Comparison of ENCODE assay signal across 8 mouse cellular contexts in genomic region chr19:26746709-26747467, GRCm38 (mm10).
DNase-seq lines count a peak whose midpoint lies in the region; ATAC-seq lines count a peak whose summit lies in the region.

No protein-coding gene starts in this region.

- peak overlapping the region; percentile 57 for H3K4me3 ChIP-seq in erythroblast, embryonic 14.5 days (replicated peaks)
- H3K4me3 ChIP-seq in forebrain, embryonic 14.5 days (ENCODE audit: low read depth, low read length), result peak overlapping the region; percentile 46
- H3K4me3 ChIP-seq in liver, embryonic 13.5 days (replicated peaks), result peak overlapping the region; percentile 58

- no peaks in the 10 kb centered on the region for H3K9me3 ChIP-seq in erythroblast, embryonic 14.5 days (ENCODE audit: control insufficient read depth, low read length)
- H3K9me3 ChIP-seq in forebrain, embryonic 14.5 days (replicated peaks; ENCODE audit: control insufficient read depth, low read length), result no peaks in the 10 kb centered on the region
- H3K9me3 ChIP-seq in liver, embryonic 13.5 days (replicated peaks), result no peaks in the 10 kb centered on the region

- ATAC-seq in erythroblast, adult 5-6 weeks (replicated peaks; ENCODE audit: low FRiP score, poor library complexity, severe bottlenecking), result no peak
- ATAC-seq in forebrain, embryonic 14.5 days, result peak; percentile 8; the same call in 1 of the 2 replicates
- ATAC-seq in liver, embryonic 13.5 days (ENCODE audit: low read depth), result no peak

- no peaks in the 10 kb centered on the region for H3K27me3 ChIP-seq in erythroblast, embryonic 14.5 days (ENCODE audit: control insufficient read depth)
- no peaks in the 10 kb centered on the region for H3K27me3 ChIP-seq in forebrain, embryonic 14.5 days (replicated peaks; ENCODE audit: control insufficient read depth, insufficient read depth, low read length)
- H3K27me3 ChIP-seq in liver, embryonic 13.5 days, result no peaks in the 10 kb centered on the region

- peaks cover 2% of the 10 kb centered on the region for H3K4me1 ChIP-seq in erythroblast, embryonic 14.5 days (ENCODE audit: control insufficient read depth)
- H3K4me1 ChIP-seq in forebrain, embryonic 14.5 days (ENCODE audit: control insufficient read depth, insufficient read depth, low read length), result peaks cover 19% of the 10 kb centered on the region; the same call in 1 of the 2 replicates
- peaks cover 13% of the 10 kb centered on the region for H3K4me1 ChIP-seq in liver, embryonic 13.5 days (replicated peaks)

- no peaks in the 10 kb centered on the region for H3K36me3 ChIP-seq in erythroblast, embryonic 14.5 days (ENCODE audit: control insufficient read depth)
- H3K36me3 ChIP-seq in forebrain, embryonic 14.5 days (ENCODE audit: control insufficient read depth, insufficient read depth, low read length), result no peaks in the 10 kb centered on the region
- no peaks in the 10 kb centered on the region; the same call in 1 of the 2 replicates for H3K36me3 ChIP-seq in liver, embryonic 13.5 days

- WGBS in forebrain, embryonic 14.5 days, result 44% methylated on average over 6 of the region's 6 CpGs
- 57% methylated on average over 6 of the region's 6 CpGs for WGBS in liver, embryonic 13.5 days (ENCODE audit: insufficient replicate concordance)

- peak overlapping the region; percentile 60 for H3K4me2 ChIP-seq in forebrain, embryonic 14.5 days (ENCODE audit: low read length)
- peak overlapping the region; percentile 69 for H3K4me2 ChIP-seq in liver, embryonic 13.5 days

- DNase-seq in 3T3-L1 (ENCODE audit: low read depth, low spot score), result peak; percentile 20
- no peak for DNase-seq in forebrain, embryonic 14.5 days (ENCODE audit: low spot score)
- DNase-seq in liver, embryonic 13.5 days, result no peak
- DNase-seq in ovary, postnatal 36 days (ENCODE audit: low spot score), result no peak
- DNase-seq in thymus, postnatal 4 days, result no peak
- no peak for DNase-seq in cerebellum, postnatal 14 days

- H3K9ac ChIP-seq in forebrain, embryonic 14.5 days (ENCODE audit: low read length), result peak overlapping the region; percentile 85
- peak overlapping the region; percentile 60; the same call in 1 of the 2 replicates for H3K9ac ChIP-seq in liver, embryonic 13.5 days

- H3K27ac ChIP-seq in forebrain, embryonic 14.5 days (ENCODE audit: low read depth, low read length), result peak overlapping the region; percentile 100
- peak overlapping the region; percentile 80; the same call in 1 of the 2 replicates for H3K27ac ChIP-seq in liver, embryonic 13.5 days
